Mouse (Mus musculus) cerebellum, adult 2 months (tissue): ENCODE data around the gene Rpl13a. TPM values are rescaled to one million over a fixed set of nuclear protein-coding genes. Genes with fewer than 3 reads are reported as not detected.

Experiments used
- DNase-seq, 2 experiments: peaks; one replicate each; pipeline ENCODE4 v3.0.0; 2021
- H3K27ac ChIP-seq: fragments of 200-500 bp; 2 replicates; pipeline ENCODE4 v1.5.1; 2012; ENCODE audit warnings: low read length, control low read depth, inconsistent platforms; ENCODE audit not compliant: insufficient read depth
- H3K27me3 ChIP-seq: fragments of 200-500 bp; 2 replicates; pipeline ENCODE4 v1.6.1; 2012; ENCODE audit warnings: inconsistent platforms, mild to moderate bottlenecking, low read length, moderate library complexity; ENCODE audit not compliant: control insufficient read depth, insufficient read depth
- H3K4me1 ChIP-seq: fragments of 200-500 bp; 2 replicates; pipeline ENCODE4 v1.6.1; 2011; ENCODE audit warnings: low read length; ENCODE audit not compliant: control insufficient read depth, insufficient read depth
- H3K4me3 ChIP-seq: fragments of 200-500 bp; replicated peaks from 2 replicates; pipeline ENCODE3; 2011; ENCODE audit warnings: mild to moderate bottlenecking, low read depth, low read length, control low read depth; ENCODE audit not compliant: insufficient read depth
- CTCF ChIP-seq: fragments of 200-500 bp; IDR thresholded peaks from 2 replicates; pipeline ENCODE4 v1.5.1; 2011; ENCODE audit warnings: low read depth, mild to moderate bottlenecking, control low read depth, low read length, moderate library complexity, borderline replicate concordance; ENCODE audit not compliant: insufficient read depth
- POLR2A ChIP-seq: fragments of 200-500 bp; IDR thresholded peaks from 2 replicates; pipeline ENCODE4 v1.6.1; 2011; ENCODE audit warnings: low read length, control low read depth, borderline replicate concordance; ENCODE audit not compliant: insufficient read depth
- WGBS: fragments of 180-500 bp; shearing (Covaris S2); methylation state at CpG from one replicate; pipeline ENCODE4 v1.1.7; 2018; 5-methylcytosine and 5-hydroxymethylcytosine counted together
- polyA plus RNA-seq: library from polyadenylated mRNA; depleted of rRNA; stranded (reverse); fragments of >200 nt; gene quantifications from 2 replicates; pipeline ENCODE4 v1.2.3, GENCODE M21; 2012

Rpl13a gene
- polyA plus RNA-seq, 1 experiment: 1,228 TPM

GRCm38 (mm10) chr7:45162551-45162950 lies 34.0 kb upstream of the Rpl13a start:
- TF ChIP-seq CTCF (no peak), POLR2A (0 out of 2 replicates have a peak, but pooled peaks have one; percentile 24)
- 9% methylated on average over 6 of the region's 6 CpGs for WGBS
- H3K27ac ChIP-seq: peak overlapping the region; percentile 65
- H3K27me3 ChIP-seq: no peaks in the 10 kb centered on the region
- H3K4me3 ChIP-seq: peak overlapping the region; percentile 36
- DNase-seq: no peak
- peaks cover 5% of the 10 kb centered on the region; the same call in 1 of the 2 replicates for H3K4me1 ChIP-seq

GRCm38 (mm10) chr7:45161612-45162473 lies 33.3 kb upstream of the Rpl13a start:
- H3K4me1 ChIP-seq: peaks cover 5% of the 10 kb centered on the region; the same call in 1 of the 2 replicates
- peak overlapping the region; percentile 36 for H3K4me3 ChIP-seq
- no peaks in the 10 kb centered on the region for H3K27me3 ChIP-seq
- TF ChIP-seq POLR2A: no peak
- peak; percentile 95 for TF ChIP-seq CTCF
- peak overlapping the region; percentile 65 for H3K27ac ChIP-seq
- DNase-seq: peak; percentile 99
- 1% methylated on average over 35 of the region's 35 CpGs for WGBS

GRCm38 (mm10) chr7:45160866-45161265 lies 32.3 kb upstream of the Rpl13a start:
- Histone ChIP-seq H3K27ac (no peak overlapping the region), H3K27me3 (no peaks in the 10 kb centered on the region), H3K4me1 (peaks cover 5% of the 10 kb centered on the region; the same call in 1 of the 2 replicates), H3K4me3 (no peak overlapping the region)
- TF ChIP-seq POLR2A: no peak
- TF ChIP-seq CTCF: no peak
- no peak for DNase-seq
- 79% methylated on average over 3 of the region's 3 CpGs for WGBS

- TF ChIP-seq POLR2A (no peak), CTCF (no peak)
- 93% methylated on average over 6 of the region's 6 CpGs for WGBS
- Histone ChIP-seq H3K4me1 (peaks cover 5% of the 10 kb centered on the region; the same call in 1 of the 2 replicates), H3K4me3 (no peak overlapping the region), H3K27ac (no peak overlapping the region), H3K27me3 (no peaks in the 10 kb centered on the region)
- no peak for DNase-seq
Observed at GRCm38 (mm10) chr7:45160316-45160800, 31.8 kb upstream of the Rpl13a start.

- DNase-seq: no peak
- Histone ChIP-seq H3K27ac (no peak overlapping the region), H3K27me3 (no peaks in the 10 kb centered on the region), H3K4me1 (peaks cover 5% of the 10 kb centered on the region; the same call in 1 of the 2 replicates), H3K4me3 (no peak overlapping the region)
- no peak for TF ChIP-seq CTCF
- no peak for TF ChIP-seq POLR2A
- WGBS: 92% methylated on average over 6 of the region's 6 CpGs
Observed at GRCm38 (mm10) chr7:45158991-45159390, 30.4 kb upstream of the Rpl13a start.

- Histone ChIP-seq H3K27ac (no peak overlapping the region), H3K27me3 (no peaks in the 10 kb centered on the region), H3K4me1 (peaks cover under 1% of the 10 kb centered on the region; the same call in 1 of the 2 replicates), H3K4me3 (no peak overlapping the region)
- no peak for TF ChIP-seq POLR2A
- no peak for TF ChIP-seq CTCF
- no peak for DNase-seq
- WGBS: 57% methylated on average over 14 of the region's 14 CpGs
Observed at GRCm38 (mm10) chr7:45157459-45157858, 28.9 kb upstream of the Rpl13a start.

GRCm38 (mm10) chr7:45156206-45156605 lies 27.6 kb upstream of the Rpl13a start:
- no peak overlapping the region for H3K27ac ChIP-seq
- WGBS: 93% methylated on average over 15 of the region's 15 CpGs
- no peak for DNase-seq

GRCm38 (mm10) chr7:45155590-45155989 lies 27.0 kb upstream of the Rpl13a start:
- Histone ChIP-seq H3K4me1 (no peaks in the 10 kb centered on the region), H3K27ac (no peak overlapping the region), H3K27me3 (no peaks in the 10 kb centered on the region), H3K4me3 (no peak overlapping the region)
- TF ChIP-seq CTCF: no peak
- no peak for TF ChIP-seq POLR2A
- DNase-seq: no peak
- 85% methylated on average over 9 of the region's 9 CpGs for WGBS

More at GRCm38 (mm10) chr7:45156206-45156605, 27.6 kb upstream of the Rpl13a start:
- H3K27me3 ChIP-seq: no peaks in the 10 kb centered on the region
- H3K4me3 ChIP-seq: no peak overlapping the region
- TF ChIP-seq POLR2A: no peak
- TF ChIP-seq CTCF: no peak
- H3K4me1 ChIP-seq: no peaks in the 10 kb centered on the region
